Mouse (Mus musculus) forebrain, embryonic 13.5 days (tissue): ENCODE data around the gene Klf13. TPM values are rescaled to one million over a fixed set of nuclear protein-coding genes. Genes with fewer than 3 reads are reported as not detected.

Experiments
- ATAC-seq: fragments of 200-750 bp; cut with Nextera tagmentation; 2 replicates; pipeline ENCODE4 v1.8.0; 2017
- H3K27ac ChIP-seq: fragments of 300-500 bp; sonication (generic); 2 replicates; pipeline ENCODE4 v1.5.1; 2015; ENCODE audit warnings: inconsistent platforms, mild to moderate bottlenecking, moderate library complexity
- H3K27me3 ChIP-seq: fragments of 300-500 bp; sonication (generic); 2 replicates; pipeline ENCODE4 v1.6.1; 2015; ENCODE audit warnings: mild to moderate bottlenecking, inconsistent platforms
- H3K36me3 ChIP-seq: fragments of 300-500 bp; sonication (generic); 2 replicates; pipeline ENCODE4 v1.6.1; 2015; ENCODE audit warnings: mild to moderate bottlenecking, inconsistent platforms; ENCODE audit not compliant: poor library complexity, severe bottlenecking
- H3K4me1 ChIP-seq: fragments of 300-500 bp; sonication (generic); 2 replicates; pipeline ENCODE4 v1.6.1; 2015; ENCODE audit warnings: inconsistent platforms
- H3K4me2 ChIP-seq: fragments of 300-500 bp; sonication (generic); 2 replicates; pipeline ENCODE4 v1.6.1; 2015; ENCODE audit warnings: inconsistent platforms, mild to moderate bottlenecking, moderate library complexity
- H3K4me3 ChIP-seq: fragments of 300-500 bp; sonication (generic); 2 replicates; pipeline ENCODE4 v1.5.1; 2015; ENCODE audit warnings: mild to moderate bottlenecking, inconsistent platforms
- H3K9ac ChIP-seq: fragments of 300-500 bp; sonication (generic); 2 replicates; pipeline ENCODE4 v1.6.1; 2015; ENCODE audit warnings: mild to moderate bottlenecking, inconsistent platforms
- H3K9me3 ChIP-seq: fragments of 300-500 bp; sonication (generic); replicated peaks from 2 replicates; pipeline ENCODE4 v1.6.1; 2016; ENCODE audit warnings: inconsistent platforms
- WGBS: fragments of 180-500 bp; shearing (Covaris S2); methylation state at CpG from one replicate; pipeline ENCODE4 v1.1.7; 2015; 5-methylcytosine and 5-hydroxymethylcytosine counted together
- polyA plus RNA-seq: library from polyadenylated mRNA; unstranded; fragments of >200 nt; fragmentation: Nextera tagmentation; extraction: Ambion mirVana; gene quantifications from 2 replicates; pipeline ENCODE4 v1.2.1, GENCODE M21; 2015

The Klf13 gene
- polyA plus RNA-seq, 1 experiment from 2014 or later: 33.5 TPM

- H3K36me3 ChIP-seq: no peaks in the 10 kb centered on the region
- H3K27me3 ChIP-seq: no peaks in the 10 kb centered on the region
- peaks cover 18% of the 10 kb centered on the region for H3K4me1 ChIP-seq
- no peak overlapping the region for H3K27ac ChIP-seq
- no peak overlapping the region for H3K4me2 ChIP-seq
- H3K4me3 ChIP-seq: no peak overlapping the region
- 68% methylated on average over 5 of the region's 5 CpGs for WGBS
- ATAC-seq: no peak
- H3K9me3 ChIP-seq: no peaks in the 10 kb centered on the region
- no peak overlapping the region for H3K9ac ChIP-seq
Observed at GRCm38 (mm10) chr7:63963632-63964031, 24.9 kb upstream of the Klf13 start.

GRCm38 (mm10) chr7:63957872-63958640 is 19.3 kb upstream of the Klf13 start:
- Histone ChIP-seq H3K4me3 (no peak overlapping the region), H3K4me1 (peaks cover 36% of the 10 kb centered on the region), H3K27ac (peak overlapping the region; percentile 98), H3K9ac (peak overlapping the region; percentile 52), H3K9me3 (no peaks in the 10 kb centered on the region), H3K4me2 (peak overlapping the region; percentile 41), H3K27me3 (no peaks in the 10 kb centered on the region), H3K36me3 (no peaks in the 10 kb centered on the region)
- WGBS: 45% methylated on average over 12 of the region's 12 CpGs
- peak; percentile 62 for ATAC-seq

GRCm38 (mm10) chr7:63956981-63957713 is 18.4 kb upstream of the Klf13 start:
- WGBS: 5% methylated on average over 16 of the region's 16 CpGs
- Histone ChIP-seq H3K4me1 (peaks cover 45% of the 10 kb centered on the region), H3K9ac (peak overlapping the region; percentile 52), H3K27me3 (no peaks in the 10 kb centered on the region), H3K36me3 (no peaks in the 10 kb centered on the region), H3K4me3 (no peak overlapping the region), H3K9me3 (no peaks in the 10 kb centered on the region), H3K27ac (peak overlapping the region; percentile 98), H3K4me2 (peak overlapping the region; percentile 41)
- ATAC-seq: peak; percentile 92

GRCm38 (mm10) chr7:63956138-63956823 is 17.6 kb upstream of the Klf13 start:
- WGBS: 63% methylated on average over 14 of the region's 14 CpGs
- peak overlapping the region; percentile 41 for H3K4me2 ChIP-seq
- H3K27me3 ChIP-seq: no peaks in the 10 kb centered on the region
- no peak overlapping the region for H3K4me3 ChIP-seq
- no peaks in the 10 kb centered on the region for H3K36me3 ChIP-seq
- no peak for ATAC-seq
- H3K27ac ChIP-seq: peak overlapping the region; percentile 98
- 0 out of 2 replicates have a peak overlapping the region, but pooled peaks have one; percentile 5 for H3K9ac ChIP-seq
- no peaks in the 10 kb centered on the region for H3K9me3 ChIP-seq
- H3K4me1 ChIP-seq: peaks cover 54% of the 10 kb centered on the region

GRCm38 (mm10) chr7:63955440-63955839 is 16.7 kb upstream of the Klf13 start:
- WGBS: 96% methylated on average over 2 of the region's 2 CpGs
- Histone ChIP-seq H3K9me3 (no peaks in the 10 kb centered on the region), H3K27me3 (no peaks in the 10 kb centered on the region), H3K4me1 (peaks cover 60% of the 10 kb centered on the region), H3K4me3 (no peak overlapping the region), H3K27ac (peak overlapping the region; percentile 98; the same call in 1 of the 2 replicates), H3K4me2 (no peak overlapping the region), H3K9ac (no peak overlapping the region), H3K36me3 (no peaks in the 10 kb centered on the region)
- no peak for ATAC-seq

- Histone ChIP-seq H3K9ac (no peak overlapping the region), H3K4me3 (no peak overlapping the region), H3K36me3 (no peaks in the 10 kb centered on the region), H3K27ac (peak overlapping the region; percentile 11; the same call in 1 of the 2 replicates), H3K4me1 (peaks cover 41% of the 10 kb centered on the region), H3K4me2 (no peak overlapping the region), H3K9me3 (no peaks in the 10 kb centered on the region), H3K27me3 (no peaks in the 10 kb centered on the region)
- WGBS: 35% methylated on average over 7 of the region's 7 CpGs
- no peak for ATAC-seq
Observed at GRCm38 (mm10) chr7:63952077-63952898, 13.6 kb upstream of the Klf13 start.

GRCm38 (mm10) chr7:63950931-63951607 is 12.4 kb upstream of the Klf13 start:
- Histone ChIP-seq H3K4me1 (peaks cover 29% of the 10 kb centered on the region), H3K9ac (no peak overlapping the region), H3K9me3 (no peaks in the 10 kb centered on the region), H3K27ac (peak overlapping the region; percentile 59), H3K4me2 (no peak overlapping the region), H3K4me3 (no peak overlapping the region), H3K27me3 (no peaks in the 10 kb centered on the region), H3K36me3 (no peaks in the 10 kb centered on the region)
- ATAC-seq: peak; percentile 81
- WGBS: 75% methylated on average over 10 of the region's 10 CpGs

- ATAC-seq: no peak
- 87% methylated on average over 3 of the region's 3 CpGs for WGBS
Observed at GRCm38 (mm10) chr7:63949176-63949575, 10.5 kb upstream of the Klf13 start.

GRCm38 (mm10) chr7:63947514-63948487 is 9.1 kb upstream of the Klf13 start:
- no peak overlapping the region for H3K4me2 ChIP-seq
- no peak for ATAC-seq
- no peaks in the 10 kb centered on the region for H3K27me3 ChIP-seq
- no peaks in the 10 kb centered on the region for H3K36me3 ChIP-seq
- no peaks in the 10 kb centered on the region for H3K9me3 ChIP-seq
- 59% methylated on average over 11 of the region's 11 CpGs for WGBS
- H3K9ac ChIP-seq: no peak overlapping the region
- peaks cover 22% of the 10 kb centered on the region for H3K4me1 ChIP-seq
- no peak overlapping the region for H3K4me3 ChIP-seq
- no peak overlapping the region for H3K27ac ChIP-seq

More at GRCm38 (mm10) chr7:63949176-63949575, 10.5 kb upstream of the Klf13 start:
- Histone ChIP-seq H3K4me2 (no peak overlapping the region), H3K9me3 (no peaks in the 10 kb centered on the region), H3K36me3 (no peaks in the 10 kb centered on the region), H3K4me1 (peaks cover 24% of the 10 kb centered on the region), H3K9ac (no peak overlapping the region), H3K27me3 (no peaks in the 10 kb centered on the region), H3K4me3 (no peak overlapping the region), H3K27ac (no peak overlapping the region)

- Histone ChIP-seq H3K9me3 (no peaks in the 10 kb centered on the region), H3K4me3 (no peak overlapping the region), H3K4me2 (no peak overlapping the region), H3K27me3 (peaks cover 5% of the 10 kb centered on the region; the same call in 1 of the 2 replicates), H3K27ac (no peak overlapping the region), H3K9ac (no peak overlapping the region), H3K36me3 (no peaks in the 10 kb centered on the region), H3K4me1 (peaks cover 7% of the 10 kb centered on the region)
- no peak for ATAC-seq
- WGBS: 52% methylated on average over 2 of the region's 2 CpGs
Observed at GRCm38 (mm10) chr7:63943946-63944345, 5.2 kb upstream of the Klf13 start.
